Mouse (Mus musculus) hindbrain, embryonic 16.5 days (tissue): ENCODE results near the gene Pwp2. TPM values are rescaled to one million over a fixed set of nuclear protein-coding genes. Genes with fewer than 3 reads are reported as not detected.
"Not testable (repeated sequence)": the region's sequence is repeated elsewhere in the genome, so short reads cannot be mapped to it uniquely, and the experiment has no call there.

Experiments used
- ATAC-seq: fragments of 200-750 bp; cut with Nextera tagmentation; 2 replicates; pipeline ENCODE4 v1.8.0; 2017; ENCODE audit warnings: moderate TSS enrichment, moderate library complexity
- H3K27ac ChIP-seq: fragments of 300-500 bp; sonication (generic); 2 replicates; pipeline ENCODE4 v1.5.1; 2014; ENCODE audit warnings: low read depth, mild to moderate bottlenecking, control low read depth, low read length, moderate library complexity
- H3K27me3 ChIP-seq: fragments of 300-500 bp; sonication (generic); replicated peaks from 2 replicates; pipeline ENCODE4 v1.6.1; 2014; ENCODE audit warnings: low read length; ENCODE audit not compliant: control insufficient read depth, insufficient read depth
- H3K36me3 ChIP-seq: fragments of 300-500 bp; sonication (generic); 2 replicates; pipeline ENCODE4 v1.6.1; 2014; ENCODE audit warnings: mild to moderate bottlenecking, low read length, moderate library complexity, mixed read lengths; ENCODE audit not compliant: control insufficient read depth, insufficient read depth
- H3K4me1 ChIP-seq: fragments of 300-500 bp; sonication (generic); 2 replicates; pipeline ENCODE4 v1.6.1; 2014; ENCODE audit warnings: low read depth, low read length; ENCODE audit not compliant: control insufficient read depth, insufficient read depth
- H3K4me2 ChIP-seq: fragments of 300-500 bp; sonication (generic); 2 replicates; pipeline ENCODE4 v1.6.1; 2014; ENCODE audit warnings: mild to moderate bottlenecking, low read length, control low read depth, moderate library complexity
- H3K4me3 ChIP-seq: fragments of 300-500 bp; sonication (generic); 2 replicates; pipeline ENCODE4 v1.5.1; 2014; ENCODE audit warnings: mild to moderate bottlenecking, low read length, control low read depth, moderate library complexity
- H3K9ac ChIP-seq: fragments of 300-500 bp; sonication (generic); 2 replicates; pipeline ENCODE4 v1.6.1; 2014; ENCODE audit warnings: low read depth, mild to moderate bottlenecking, control low read depth, low read length, moderate library complexity
- H3K9me3 ChIP-seq: fragments of 300-500 bp; sonication (generic); 2 replicates; pipeline ENCODE4 v1.6.1; 2014; ENCODE audit warnings: mild to moderate bottlenecking, low read length, moderate library complexity; ENCODE audit not compliant: control insufficient read depth
- WGBS: fragments of 180-500 bp; shearing (Covaris S2); extraction: QIAGEN DNeasy Blood & Tissue Kit; methylation state at CpG from one replicate; pipeline ENCODE4 v1.1.7; 2014; 5-methylcytosine and 5-hydroxymethylcytosine counted together
- polyA plus RNA-seq: library from polyadenylated mRNA; unstranded; fragments of >200 nt; fragmentation: Nextera tagmentation; extraction: Ambion mirVana; gene quantifications from 2 replicates; pipeline ENCODE4 v1.2.1, GENCODE M21; 2015

Pwp2 gene
- polyA plus RNA-seq, 1 experiment from 2014 or later = 15.9 TPM

- Histone ChIP-seq H3K9ac (no peak overlapping the region), H3K4me1 (no peaks in the 10 kb centered on the region), H3K4me3 (no peak overlapping the region), H3K36me3 (peaks cover 27% of the 10 kb centered on the region), H3K27ac (no peak overlapping the region), H3K9me3 (no peaks in the 10 kb centered on the region), H3K4me2 (no peak overlapping the region), H3K27me3 (no peaks in the 10 kb centered on the region)
- ATAC-seq = no peak
- WGBS = 100% methylated on average over 1 of the region's 1 CpGs
These were observed 34.6 kb upstream of the Pwp2 start for GRCm38 (mm10) chr10:78219528-78219927.

- Histone ChIP-seq H3K36me3 (peaks cover 33% of the 10 kb centered on the region), H3K9ac (no peak overlapping the region), H3K9me3 (no peaks in the 10 kb centered on the region), H3K27ac (no peak overlapping the region), H3K4me1 (no peaks in the 10 kb centered on the region), H3K27me3 (no peaks in the 10 kb centered on the region), H3K4me2 (no peak overlapping the region), H3K4me3 (no peak overlapping the region)
- WGBS = 88% methylated on average over 6 of the region's 6 CpGs
- ATAC-seq = no peak
These were observed 33.6 kb upstream of the Pwp2 start for GRCm38 (mm10) chr10:78218576-78218975.

DNA sequence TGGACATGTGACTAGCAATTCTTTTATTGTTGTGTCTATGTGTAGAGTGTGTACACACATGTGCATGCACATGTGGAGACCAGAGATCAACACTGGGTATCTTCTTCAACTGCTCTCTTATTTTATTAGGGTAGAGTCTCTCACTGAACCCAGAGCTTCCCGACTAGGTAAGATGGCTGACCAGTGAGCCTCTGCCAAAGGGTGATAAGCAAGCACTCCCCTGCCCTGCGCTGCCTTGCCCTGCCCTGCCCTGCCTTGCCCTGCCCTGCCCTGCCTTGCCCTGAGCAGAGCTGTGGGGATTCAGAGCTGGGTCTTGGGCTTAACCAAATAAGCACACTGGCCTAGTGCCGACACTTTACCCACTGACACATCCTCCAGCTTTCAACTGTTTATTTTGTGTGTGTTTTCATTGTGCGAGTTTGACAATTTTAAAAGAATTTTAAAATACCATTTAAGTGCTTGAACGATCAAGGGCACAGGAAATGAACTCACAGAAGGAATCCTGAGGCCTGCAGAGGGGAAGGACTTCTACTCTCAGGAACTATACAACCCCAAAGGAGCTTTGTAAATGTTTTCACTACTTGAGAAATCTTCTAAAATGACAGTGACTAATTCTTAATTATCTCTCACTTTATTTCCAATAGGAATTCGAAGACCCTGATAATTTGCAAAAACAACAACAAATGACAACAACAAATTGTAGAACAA is 31.6 kb upstream of the Pwp2 start:
- H3K27ac ChIP-seq = no peak overlapping the region
- H3K9me3 ChIP-seq = no peaks in the 10 kb centered on the region
- no peaks in the 10 kb centered on the region for H3K27me3 ChIP-seq
- WGBS = 89% methylated on average over 6 of the region's 6 CpGs
- no peak for ATAC-seq
- peaks cover 42% of the 10 kb centered on the region for H3K36me3 ChIP-seq
- no peaks in the 10 kb centered on the region for H3K4me1 ChIP-seq
- H3K9ac ChIP-seq = no peak overlapping the region
- H3K4me3 ChIP-seq = no peak overlapping the region
- no peak overlapping the region for H3K4me2 ChIP-seq

- no peak overlapping the region for H3K27ac ChIP-seq
- no peaks in the 10 kb centered on the region for H3K4me1 ChIP-seq
- no peaks in the 10 kb centered on the region for H3K27me3 ChIP-seq
- peaks cover 49% of the 10 kb centered on the region for H3K36me3 ChIP-seq
- H3K9me3 ChIP-seq = no peaks in the 10 kb centered on the region
- WGBS = 98% methylated on average over 9 of the region's 9 CpGs
- no peak overlapping the region for H3K4me3 ChIP-seq
- ATAC-seq = no peak
- H3K4me2 ChIP-seq = no peak overlapping the region
- H3K9ac ChIP-seq = no peak overlapping the region
These were observed 29.4 kb upstream of the Pwp2 start for GRCm38 (mm10) chr10:78214371-78214770.

DNA sequence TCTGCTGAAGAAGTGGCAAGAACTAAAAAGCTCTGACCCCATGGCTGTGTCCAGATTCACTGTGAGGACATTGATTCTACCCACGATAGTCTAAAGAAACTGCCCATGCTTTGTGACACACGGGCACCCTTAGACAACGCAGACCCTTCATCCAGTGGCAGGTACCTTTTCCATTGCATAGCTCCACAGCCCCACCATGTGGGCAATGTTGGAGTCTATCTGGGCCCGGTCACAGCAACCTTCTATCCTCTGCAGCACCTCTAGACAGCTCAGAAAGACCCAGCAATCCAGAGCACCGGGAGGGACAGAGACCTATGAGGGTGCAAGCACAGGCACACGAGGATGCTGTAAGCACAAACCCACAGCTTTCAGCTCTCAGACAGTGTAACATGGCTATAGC is 26.4 kb upstream of the Pwp2 start:
- Histone ChIP-seq H3K9me3 (no peaks in the 10 kb centered on the region), H3K4me2 (no peak overlapping the region), H3K36me3 (peaks cover 43% of the 10 kb centered on the region), H3K4me3 (no peak overlapping the region), H3K4me1 (no peaks in the 10 kb centered on the region), H3K27ac (no peak overlapping the region), H3K9ac (no peak overlapping the region), H3K27me3 (no peaks in the 10 kb centered on the region)
- WGBS = 72% methylated on average over 6 of the region's 6 CpGs
- no peak for ATAC-seq

DNA sequence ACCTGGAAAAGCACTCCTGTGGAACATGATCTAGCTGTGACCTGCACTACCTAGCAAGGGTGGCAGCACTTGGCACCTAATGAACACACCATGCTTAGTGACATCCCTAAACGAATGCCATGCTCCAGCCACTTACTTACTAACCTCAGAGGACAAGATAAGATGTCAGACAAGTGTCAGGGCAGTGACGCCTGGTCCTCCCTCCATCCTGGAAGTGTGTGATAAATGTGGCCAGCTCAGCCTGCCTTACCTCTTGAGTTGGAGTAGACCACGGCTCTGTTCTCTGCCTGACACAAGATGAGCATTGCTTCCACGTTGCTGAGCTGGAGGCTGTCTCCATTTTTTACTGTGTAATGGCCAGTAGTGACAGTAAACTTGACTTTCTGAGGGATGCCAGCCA is 16.2 kb upstream of the Pwp2 start:
- H3K4me2 ChIP-seq = no peak overlapping the region
- peaks cover 52% of the 10 kb centered on the region for H3K36me3 ChIP-seq
- no peaks in the 10 kb centered on the region for H3K27me3 ChIP-seq
- no peaks in the 10 kb centered on the region for H3K4me1 ChIP-seq
- H3K27ac ChIP-seq = no peak overlapping the region
- ATAC-seq = no peak
- no peaks in the 10 kb centered on the region for H3K9me3 ChIP-seq
- no peak overlapping the region for H3K9ac ChIP-seq
- WGBS = 92% methylated on average over 4 of the region's 4 CpGs
- H3K4me3 ChIP-seq = no peak overlapping the region

- no peaks in the 10 kb centered on the region for H3K9me3 ChIP-seq
- H3K4me2 ChIP-seq = no peak overlapping the region
- 87% methylated on average over 5 of the region's 5 CpGs for WGBS
- no peaks in the 10 kb centered on the region for H3K4me1 ChIP-seq
- no peak for ATAC-seq
- H3K4me3 ChIP-seq = no peak overlapping the region
- H3K9ac ChIP-seq = no peak overlapping the region
- no peak overlapping the region for H3K27ac ChIP-seq
- H3K36me3 ChIP-seq = peaks cover 49% of the 10 kb centered on the region
- H3K27me3 ChIP-seq = no peaks in the 10 kb centered on the region
These were observed 8.0 kb upstream of the Pwp2 start for GRCm38 (mm10) chr10:78192933-78193332.

DNA sequence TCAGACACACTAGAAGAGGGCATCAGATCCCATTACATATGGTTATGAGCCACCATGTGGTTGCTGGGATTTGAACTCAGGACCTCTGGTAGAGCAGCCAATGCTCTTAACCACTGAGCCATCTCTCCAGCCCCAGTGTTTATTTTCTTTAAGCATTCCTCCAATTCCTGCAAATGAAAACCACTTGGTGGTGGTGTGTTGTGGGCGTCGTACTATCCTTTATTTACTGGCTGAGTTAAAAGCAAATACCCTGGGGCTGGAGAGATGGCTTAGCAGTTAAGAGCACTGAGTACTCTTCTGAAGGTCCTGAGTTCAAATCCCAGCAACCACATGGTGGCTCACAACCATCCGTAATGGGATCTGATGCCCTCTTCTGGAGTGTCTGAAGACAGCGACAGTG is 1.1 kb upstream of the Pwp2 start:
- peaks cover 16% of the 10 kb centered on the region for H3K4me1 ChIP-seq
- ATAC-seq, H3K27me3 ChIP-seq, H3K4me2 ChIP-seq, H3K9ac ChIP-seq, H3K27ac ChIP-seq, H3K4me3 ChIP-seq, H3K9me3 ChIP-seq: not testable (repeated sequence)
- peaks cover 36% of the 10 kb centered on the region for H3K36me3 ChIP-seq
- WGBS = 90% methylated on average over 4 of the region's 4 CpGs

- WGBS = 21% methylated on average over 9 of the region's 9 CpGs
- peak; percentile 63 for ATAC-seq
These were observed 404 bp upstream of the Pwp2 start for GRCm38 (mm10) chr10:78185381-78185725.

More at GRCm38 (mm10) chr10:78185381-78185725, 404 bp upstream of the Pwp2 start:
- H3K4me2 ChIP-seq = peak overlapping the region; percentile 84
- H3K36me3 ChIP-seq = peaks cover 42% of the 10 kb centered on the region
- H3K9me3 ChIP-seq = no peaks in the 10 kb centered on the region
- peak overlapping the region; percentile 53 for H3K4me3 ChIP-seq
- peak overlapping the region; percentile 71 for H3K27ac ChIP-seq
- no peaks in the 10 kb centered on the region for H3K27me3 ChIP-seq
- H3K4me1 ChIP-seq = peaks cover 16% of the 10 kb centered on the region
- H3K9ac ChIP-seq = peak overlapping the region; percentile 38; the same call in 1 of the 2 replicates
